Mouse (Mus musculus) lung, postnatal 0 days (tissue): ENCODE data around the gene Dguok. TPM values are rescaled to one million over a fixed set of nuclear protein-coding genes. Genes with fewer than 3 reads are reported as not detected.

Experiments
- ATAC-seq: fragments of 200-750 bp; cut with Nextera tagmentation; 2 replicates; pipeline ENCODE4 v1.8.0; 2017; ENCODE audit warnings: moderate library complexity
- DNase-seq: peaks from one replicate; pipeline ENCODE4 v3.0.0-alpha.2; 2016; ENCODE audit warnings: low spot score
- H3K27ac ChIP-seq: fragments of 300-500 bp; sonication (generic); 2 replicates; pipeline ENCODE4 v1.5.1; 2014; ENCODE audit warnings: antibody characterized with exemption, mild to moderate bottlenecking, low read length, mixed read lengths
- H3K27me3 ChIP-seq: fragments of 300-500 bp; sonication (generic); replicated peaks from 2 replicates; pipeline ENCODE4 v1.6.1; 2014; ENCODE audit warnings: low read length, mixed read lengths; ENCODE audit not compliant: insufficient read depth
- H3K36me3 ChIP-seq: fragments of 300-500 bp; sonication (generic); 2 replicates; pipeline ENCODE4 v1.6.1; 2014; ENCODE audit warnings: low read length, mixed read lengths; ENCODE audit not compliant: insufficient read depth
- H3K4me1 ChIP-seq: fragments of 300-500 bp; sonication (generic); 2 replicates; pipeline ENCODE4 v1.6.1; 2014; ENCODE audit warnings: antibody characterized with exemption, low read depth, low read length, mixed read lengths; ENCODE audit not compliant: insufficient read depth
- H3K4me2 ChIP-seq: fragments of 300-500 bp; sonication (generic); replicated peaks from 2 replicates; pipeline ENCODE4 v1.6.1; 2014; ENCODE audit warnings: low read depth, mild to moderate bottlenecking, low read length, moderate library complexity, mixed read lengths
- H3K4me3 ChIP-seq: fragments of 300-500 bp; sonication (generic); 2 replicates; pipeline ENCODE4 v1.5.1; 2014; ENCODE audit warnings: low read depth, low read length
- H3K9ac ChIP-seq: fragments of 300-500 bp; sonication (generic); replicated peaks from 2 replicates; pipeline ENCODE4 v1.6.1; 2014; ENCODE audit warnings: low read depth, mild to moderate bottlenecking
- H3K9me3 ChIP-seq: fragments of 300-500 bp; sonication (generic); 2 replicates; pipeline ENCODE4 v1.6.1; 2016; ENCODE audit warnings: low read length, mixed read lengths
- CTCF ChIP-seq: IDR thresholded peaks from 2 replicates; pipeline ENCODE4 v1.5.1; 2016; ENCODE audit warnings: antibody characterized with exemption, mild to moderate bottlenecking
- EP300 ChIP-seq: IDR thresholded peaks from 2 replicates; pipeline ENCODE4 v1.6.1; 2016; ENCODE audit warnings: antibody characterized with exemption, mild to moderate bottlenecking, control low read depth
- WGBS: fragments of 180-500 bp; shearing (Covaris S2); extraction: QIAGEN DNeasy Blood & Tissue Kit; methylation state at CpG from one replicate; pipeline ENCODE4 v1.1.7; 2014; 5-methylcytosine and 5-hydroxymethylcytosine counted together
- polyA plus RNA-seq: library from polyadenylated mRNA; unstranded; fragments of >200 nt; fragmentation: Nextera tagmentation; extraction: Ambion mirVana; gene quantifications from 2 replicates; pipeline ENCODE4 v1.2.1, GENCODE M21; 2015

Dguok gene
- polyA plus RNA-seq, 1 experiment from 2014 or later: 71.8 TPM

GRCm38 (mm10) chr6:83496009-83496752 is 10.6 kb downstream of the Dguok start:
- no peak for TF ChIP-seq EP300
- no peak for TF ChIP-seq CTCF
- 63% methylated on average over 9 of the region's 9 CpGs for WGBS
- ATAC-seq: peak; percentile 89
- H3K9me3 ChIP-seq: no peaks in the 10 kb centered on the region
- H3K36me3 ChIP-seq: peaks cover 8% of the 10 kb centered on the region; the same call in 1 of the 2 replicates
- 0 out of 2 replicates have a peak, but pooled peaks cover 5% of the 10 kb centered on the region for H3K4me1 ChIP-seq
- no peaks in the 10 kb centered on the region for H3K27me3 ChIP-seq
- H3K4me3 ChIP-seq: no peak overlapping the region
- no peak overlapping the region for H3K9ac ChIP-seq
- H3K4me2 ChIP-seq: no peak overlapping the region
- peak overlapping the region; percentile 0; the same call in 1 of the 2 replicates for H3K27ac ChIP-seq
- DNase-seq: peak; percentile 75

GRCm38 (mm10) chr6:83490622-83491021 is 16.1 kb downstream of the Dguok start:
- Histone ChIP-seq H3K36me3 (peaks cover 14% of the 10 kb centered on the region), H3K9ac (no peak overlapping the region), H3K27ac (no peak overlapping the region), H3K4me1 (no peaks in the 10 kb centered on the region), H3K27me3 (no peaks in the 10 kb centered on the region), H3K4me2 (no peak overlapping the region), H3K4me3 (no peak overlapping the region), H3K9me3 (no peaks in the 10 kb centered on the region)
- WGBS: 40% methylated on average over 4 of the region's 4 CpGs
- TF ChIP-seq EP300: peak; percentile 56
- no peak for TF ChIP-seq CTCF
- ATAC-seq (peak; percentile 47; the same call in 1 of the 2 replicates), DNase-seq (no peak)

GRCm38 (mm10) chr6:83488200-83488599 is 18.6 kb downstream of the Dguok start:
- H3K27me3 ChIP-seq: no peaks in the 10 kb centered on the region
- H3K9ac ChIP-seq: no peak overlapping the region
- DNase-seq: no peak
- no peaks in the 10 kb centered on the region for H3K9me3 ChIP-seq
- H3K4me3 ChIP-seq: no peak overlapping the region
- H3K27ac ChIP-seq: no peak overlapping the region
- no peaks in the 10 kb centered on the region for H3K4me1 ChIP-seq
- no peak for ATAC-seq
- TF ChIP-seq CTCF (no peak), EP300 (no peak)
- H3K4me2 ChIP-seq: no peak overlapping the region
- WGBS: 75% methylated on average over 5 of the region's 5 CpGs
- H3K36me3 ChIP-seq: peaks cover 10% of the 10 kb centered on the region; the same call in 1 of the 2 replicates

GRCm38 (mm10) chr6:83487298-83487697 is 19.5 kb downstream of the Dguok start:
- no peak overlapping the region for H3K9ac ChIP-seq
- DNase-seq (no peak), ATAC-seq (no peak)
- no peaks in the 10 kb centered on the region for H3K27me3 ChIP-seq
- TF ChIP-seq EP300: no peak
- TF ChIP-seq CTCF: no peak
- H3K4me3 ChIP-seq: no peak overlapping the region
- peaks cover 10% of the 10 kb centered on the region; the same call in 1 of the 2 replicates for H3K36me3 ChIP-seq
- H3K9me3 ChIP-seq: no peaks in the 10 kb centered on the region
- no peak overlapping the region for H3K27ac ChIP-seq
- H3K4me2 ChIP-seq: no peak overlapping the region
- 91% methylated on average over 4 of the region's 4 CpGs for WGBS
- peaks cover 1% of the 10 kb centered on the region; the same call in 1 of the 2 replicates for H3K4me1 ChIP-seq

GRCm38 (mm10) chr6:83485854-83486253 is 20.9 kb downstream of the Dguok start:
- peaks cover 6% of the 10 kb centered on the region; the same call in 1 of the 2 replicates for H3K4me1 ChIP-seq
- H3K4me2 ChIP-seq: no peak overlapping the region
- peak; percentile 88 for DNase-seq
- H3K9ac ChIP-seq: no peak overlapping the region
- ATAC-seq: peak; percentile 64
- no peaks in the 10 kb centered on the region for H3K27me3 ChIP-seq
- peak overlapping the region; percentile 55 for H3K27ac ChIP-seq
- no peaks in the 10 kb centered on the region for H3K9me3 ChIP-seq
- H3K4me3 ChIP-seq: no peak overlapping the region
- peak; percentile 76 for TF ChIP-seq EP300
- TF ChIP-seq CTCF: no peak
- H3K36me3 ChIP-seq: peaks cover 14% of the 10 kb centered on the region; the same call in 1 of the 2 replicates
- WGBS: 45% methylated on average over 4 of the region's 4 CpGs

GRCm38 (mm10) chr6:83483776-83484175 is 23.0 kb downstream of the Dguok start:
- Histone ChIP-seq H3K9me3 (no peaks in the 10 kb centered on the region), H3K36me3 (peaks cover 19% of the 10 kb centered on the region; the same call in 1 of the 2 replicates), H3K4me3 (no peak overlapping the region), H3K9ac (no peak overlapping the region), H3K4me1 (peaks cover 6% of the 10 kb centered on the region; the same call in 1 of the 2 replicates), H3K27me3 (no peaks in the 10 kb centered on the region), H3K27ac (no peak overlapping the region), H3K4me2 (no peak overlapping the region)
- no peak for ATAC-seq
- TF ChIP-seq EP300 (no peak), CTCF (no peak)
- DNase-seq: no peak
- WGBS: 93% methylated on average over 7 of the region's 7 CpGs
